Mouse (Mus musculus) midbrain, embryonic 10.5 days (tissue): ENCODE measurements at regions not wholly inside any gene's neighbourhood (a gene's known extent, or its start where the extent isn't known, plus 50 kb on each side); places are given as distances from the start of the nearest gene placed in this dataset.
"Not testable (repeated sequence)": the region's sequence is repeated elsewhere in the genome, so short reads cannot be mapped to it uniquely, and the experiment has no call there.

Source experiments
- DNase-seq: peaks from one replicate; pipeline ENCODE4 v3.0.0-alpha.2; 2017; ENCODE audit warnings: low spot score
- H3K27ac ChIP-seq: fragments of 300-500 bp; sonication (generic); replicated peaks from 2 replicates; pipeline ENCODE4 v1.5.1; 2016; ENCODE audit warnings: mild to moderate bottlenecking
- H3K27me3 ChIP-seq: fragments of 300-500 bp; sonication (generic); 2 replicates; pipeline ENCODE4 v1.6.1; 2016; ENCODE audit warnings: low read depth, mild to moderate bottlenecking; ENCODE audit not compliant: poor library complexity, severe bottlenecking
- H3K36me3 ChIP-seq: fragments of 300-500 bp; sonication (generic); 2 replicates; pipeline ENCODE4 v1.6.1; 2016; ENCODE audit warnings: mild to moderate bottlenecking, moderate library complexity
- H3K4me1 ChIP-seq: fragments of 300-500 bp; sonication (generic); 2 replicates; pipeline ENCODE4 v1.6.1; 2016
- H3K4me3 ChIP-seq: fragments of 300-500 bp; sonication (generic); 2 replicates; pipeline ENCODE4 v1.5.1; 2016; ENCODE audit warnings: mild to moderate bottlenecking, moderate library complexity
- H3K9me3 ChIP-seq: fragments of 300-500 bp; sonication (generic); replicated peaks from 2 replicates; pipeline ENCODE4 v1.6.1; 2016; ENCODE audit warnings: mild to moderate bottlenecking
- WGBS: fragments of 180-500 bp; shearing (Covaris S2); methylation state at CpG from one replicate; pipeline ENCODE4 v1.1.7; 2016; 5-methylcytosine and 5-hydroxymethylcytosine counted together

DNA sequence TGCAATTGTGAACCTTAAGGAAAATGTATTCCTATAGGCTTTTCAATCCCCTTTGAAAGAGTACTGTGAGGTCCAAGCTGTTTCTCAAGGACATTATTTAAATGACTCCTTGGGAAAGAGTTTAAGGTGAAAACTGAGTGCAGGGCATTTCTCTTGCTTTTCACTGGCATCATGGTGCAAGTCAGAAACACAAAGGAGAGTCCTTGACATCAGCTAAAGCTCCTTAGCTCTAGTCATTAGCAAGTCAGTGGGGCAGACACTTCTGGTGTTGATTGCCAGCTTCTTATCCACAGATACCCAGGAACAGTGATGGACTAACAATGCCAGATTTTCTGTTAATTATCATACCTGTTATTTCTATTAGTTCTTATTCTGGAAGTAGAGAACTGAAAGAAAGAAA is 1043.4 kb downstream of the Defb40 start:
- no peak overlapping the region for H3K4me3 ChIP-seq
- no peaks in the 10 kb centered on the region for H3K36me3 ChIP-seq
- DNase-seq = no peak
- no peak overlapping the region for H3K27ac ChIP-seq
- H3K9me3 ChIP-seq = no peaks in the 10 kb centered on the region
- H3K4me1 ChIP-seq = peaks cover 5% of the 10 kb centered on the region; the same call in 1 of the 2 replicates
- no peaks in the 10 kb centered on the region for H3K27me3 ChIP-seq

DNA sequence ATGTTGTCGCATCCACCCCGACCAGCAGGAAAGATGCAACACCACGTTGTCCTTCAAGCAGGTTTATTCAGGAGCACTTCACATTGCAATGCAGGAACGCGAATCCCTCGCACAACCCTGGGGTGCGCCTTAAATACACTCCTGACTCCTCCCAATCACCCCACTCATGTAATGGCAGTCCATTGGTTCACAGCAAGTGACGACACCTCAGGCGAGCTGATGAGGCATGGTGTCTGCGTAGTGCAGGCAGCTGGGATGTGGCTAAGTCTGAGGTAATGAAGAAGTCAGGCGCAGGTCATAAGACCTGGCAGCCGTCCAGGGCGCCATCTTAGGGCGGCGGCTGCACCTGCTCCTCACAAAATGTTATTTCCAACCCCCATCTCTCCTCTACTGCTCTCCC is 1068.7 kb downstream of the Defb40 start:
- WGBS = 90% methylated on average over 15 of the region's 15 CpGs

DNA sequence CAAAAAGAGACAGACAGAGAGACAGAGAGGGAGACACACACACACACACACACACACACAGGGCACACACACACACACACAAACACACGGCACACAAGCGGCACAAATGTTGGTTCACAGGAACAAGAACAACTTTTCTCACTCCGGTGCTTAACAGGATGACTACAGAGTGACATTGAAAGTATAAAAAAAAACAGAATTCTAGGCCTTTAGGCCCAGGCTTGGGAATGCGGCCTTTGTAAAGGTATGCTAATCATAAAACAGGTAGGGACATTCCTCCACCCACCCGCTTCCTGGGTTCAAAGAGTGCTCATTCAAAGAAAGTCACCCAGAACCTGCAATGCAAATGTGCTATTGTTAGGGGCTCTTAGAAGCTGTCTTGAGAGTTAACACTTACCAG is 1089.5 kb downstream of the Defb40 start:
- H3K36me3 ChIP-seq, H3K9me3 ChIP-seq, H3K4me3 ChIP-seq, H3K4me1 ChIP-seq, H3K27me3 ChIP-seq, H3K27ac ChIP-seq, DNase-seq: not testable (repeated sequence)
- WGBS = 74% methylated on average over 5 of the region's 5 CpGs

More for the DNA sequence above, 1068.7 kb downstream of the Defb40 start:
- Histone ChIP-seq H3K27ac (no peak overlapping the region), H3K36me3 (no peaks in the 10 kb centered on the region), H3K4me3 (no peak overlapping the region), H3K27me3 (no peaks in the 10 kb centered on the region), H3K4me1 (no peaks in the 10 kb centered on the region), H3K9me3 (no peaks in the 10 kb centered on the region)
- no peak for DNase-seq

DNA sequence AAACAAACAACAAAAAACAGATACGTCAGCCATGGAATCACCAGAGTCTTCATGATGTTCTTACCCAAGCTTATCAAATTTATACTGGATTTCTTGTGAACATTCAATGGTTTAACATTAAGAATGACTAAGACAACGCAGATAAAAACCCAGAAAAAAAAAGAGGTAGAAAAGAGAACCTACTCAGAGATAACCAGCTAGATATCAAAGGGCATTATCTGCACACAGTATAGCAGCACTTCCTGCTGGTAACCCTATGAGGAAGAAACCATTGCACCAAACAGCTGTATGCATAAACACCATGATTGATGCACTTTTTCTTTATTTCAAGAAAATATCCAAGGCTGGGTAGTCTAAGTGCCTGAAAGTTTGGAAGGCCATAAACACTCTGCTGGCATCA is 1114.7 kb downstream of the Defb40 start:
- H3K27ac ChIP-seq = no peak overlapping the region
- WGBS = 90% methylated on average over 2 of the region's 2 CpGs
- H3K9me3 ChIP-seq = no peaks in the 10 kb centered on the region
- no peaks in the 10 kb centered on the region for H3K4me1 ChIP-seq
- H3K36me3 ChIP-seq = no peaks in the 10 kb centered on the region
- DNase-seq = no peak
- H3K4me3 ChIP-seq = no peak overlapping the region
- H3K27me3 ChIP-seq = no peaks in the 10 kb centered on the region
